Mouse (Mus musculus) kidney, postnatal 14 days (tissue): ENCODE data around the gene Dusp16.
A peak's percentile ranks its signal among the peaks of the same experiment; 100 is the strongest.

Experiments
- DNase-seq: peaks from one replicate; pipeline ENCODE4 v3.0.0; 2022; ENCODE audit warnings: mixed read lengths

The Dusp16 gene

GRCm38 (mm10) chr6:134791251-134792118 lies 940 bp downstream of the Dusp16 start:
- peak; percentile 54 for DNase-seq

DNA sequence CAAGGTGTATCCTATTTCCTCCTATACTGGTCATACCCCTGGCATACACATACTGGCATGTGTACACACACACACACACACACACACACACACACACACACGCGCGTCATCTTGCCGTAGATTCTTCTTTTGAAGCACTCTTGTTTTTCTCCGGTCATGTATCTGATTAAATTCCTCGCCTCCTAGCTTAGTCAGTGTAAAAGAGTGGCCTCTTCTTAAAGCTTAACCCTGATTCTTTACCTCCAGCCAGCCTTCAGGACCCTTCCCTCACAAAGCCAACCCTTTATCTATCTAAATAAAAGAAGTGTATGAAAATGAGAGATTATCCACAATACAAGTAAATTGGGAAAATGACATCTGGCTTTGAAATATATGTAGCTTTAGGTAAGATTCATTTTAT lies 3.3 kb downstream of the Dusp16 start:
- no peak for DNase-seq

GRCm38 (mm10) chr6:134786426-134786825 lies 6.0 kb downstream of the Dusp16 start:
- DNase-seq = no peak

GRCm38 (mm10) chr6:134782900-134783299 lies 9.5 kb downstream of the Dusp16 start:
- no peak for DNase-seq

DNA sequence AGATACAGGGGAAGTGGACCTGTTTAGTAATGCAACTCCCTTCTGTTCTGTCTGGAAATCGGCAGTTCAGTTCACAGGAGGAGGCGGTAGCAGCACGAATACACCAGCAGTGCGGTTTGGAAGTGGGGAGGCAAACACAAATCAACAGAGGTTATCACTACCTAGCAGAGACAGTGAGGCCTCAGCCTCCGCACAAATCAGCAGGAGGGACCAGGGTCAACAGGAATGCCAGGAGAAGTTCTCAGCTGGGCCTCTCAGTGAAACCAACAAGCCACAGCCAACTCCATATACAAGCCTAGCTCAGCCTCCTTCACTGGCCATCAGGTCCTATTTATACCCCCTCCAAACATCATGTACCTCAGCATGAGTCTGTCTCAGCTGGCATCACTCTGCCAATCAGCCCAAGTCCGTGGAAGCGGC lies 10.9 kb downstream of the Dusp16 start:
- DNase-seq = no peak

DNA sequence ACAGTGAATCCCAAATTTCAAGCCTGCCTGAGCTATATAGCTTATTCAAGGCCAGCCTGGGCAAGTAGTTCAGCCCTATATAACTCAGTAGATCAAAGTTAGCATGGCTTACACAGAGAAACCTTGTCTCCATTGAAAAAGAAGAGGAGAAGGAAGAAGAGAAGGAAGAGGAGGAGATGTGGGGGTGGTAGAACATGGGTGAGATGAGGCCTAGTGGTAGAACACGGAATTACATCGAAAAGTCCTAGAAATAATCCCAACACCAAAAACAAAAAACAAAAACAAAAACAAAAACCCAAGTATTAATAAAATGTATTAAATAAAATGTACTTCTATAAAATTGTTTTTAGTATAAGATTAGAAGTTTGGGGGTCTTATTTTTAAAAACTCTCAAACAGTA lies 12.4 kb downstream of the Dusp16 start:
- no peak for DNase-seq

GRCm38 (mm10) chr6:134773961-134774360 lies 18.5 kb downstream of the Dusp16 start:
- peak; percentile 29 for DNase-seq

GRCm38 (mm10) chr6:134773292-134773893 lies 19.0 kb downstream of the Dusp16 start:
- no peak for DNase-seq

GRCm38 (mm10) chr6:134770339-134770738 lies 22.1 kb downstream of the Dusp16 start:
- DNase-seq = no peak

DNA sequence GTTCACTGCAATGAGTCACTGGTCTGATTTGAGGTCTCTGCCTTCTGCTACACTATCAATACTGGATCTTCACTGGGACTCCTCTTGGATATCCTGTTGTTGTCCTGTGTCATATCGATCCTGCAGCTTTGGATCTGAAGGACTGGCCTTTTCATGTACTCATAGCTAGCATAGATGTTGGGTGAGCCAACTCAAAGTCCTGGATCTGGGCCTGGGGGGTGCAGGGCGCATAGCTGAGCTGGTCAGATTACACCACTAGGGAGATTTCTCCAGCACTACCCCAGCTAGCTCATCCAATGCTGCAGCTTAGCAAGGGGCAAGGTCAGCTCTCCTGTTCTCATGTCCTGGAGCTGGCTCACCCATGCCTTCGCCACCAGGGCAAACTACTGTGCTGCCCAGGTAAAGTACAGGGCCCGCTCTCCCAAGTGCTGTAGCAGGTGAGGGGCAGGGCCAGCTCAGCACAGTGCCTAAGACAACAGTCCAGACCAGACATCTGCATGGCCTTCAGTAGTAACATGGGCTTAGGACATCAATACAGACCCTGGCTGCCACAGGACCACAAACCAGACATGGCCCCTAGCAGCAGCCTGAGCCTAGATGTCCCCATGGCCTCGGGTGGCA lies 27.9 kb downstream of the Dusp16 start:
- no peak for DNase-seq

DNA sequence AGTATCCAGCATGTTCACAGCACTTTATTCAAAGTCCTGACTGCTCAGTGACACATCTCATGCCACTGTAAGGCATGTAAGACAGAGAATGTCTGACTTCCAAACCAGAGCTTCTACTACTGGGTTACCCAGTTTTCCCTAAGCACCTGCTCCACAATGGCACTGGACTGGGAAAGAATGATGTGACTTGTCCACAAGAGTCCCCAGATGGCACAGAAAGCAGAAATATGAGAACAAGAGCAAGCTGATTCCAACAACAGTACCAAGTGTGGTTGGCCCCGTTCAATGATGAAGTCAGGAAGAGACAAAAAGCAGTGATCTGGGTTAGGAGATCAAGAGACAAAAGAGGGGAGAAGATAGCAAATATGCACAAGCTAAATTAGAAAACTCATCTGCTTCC lies 29.0 kb downstream of the Dusp16 start:
- DNase-seq = no peak

GRCm38 (mm10) chr6:134761808-134762207 lies 30.6 kb downstream of the Dusp16 start:
- DNase-seq = no peak

GRCm38 (mm10) chr6:134760926-134761544 lies 31.4 kb downstream of the Dusp16 start:
- no peak for DNase-seq

DNA sequence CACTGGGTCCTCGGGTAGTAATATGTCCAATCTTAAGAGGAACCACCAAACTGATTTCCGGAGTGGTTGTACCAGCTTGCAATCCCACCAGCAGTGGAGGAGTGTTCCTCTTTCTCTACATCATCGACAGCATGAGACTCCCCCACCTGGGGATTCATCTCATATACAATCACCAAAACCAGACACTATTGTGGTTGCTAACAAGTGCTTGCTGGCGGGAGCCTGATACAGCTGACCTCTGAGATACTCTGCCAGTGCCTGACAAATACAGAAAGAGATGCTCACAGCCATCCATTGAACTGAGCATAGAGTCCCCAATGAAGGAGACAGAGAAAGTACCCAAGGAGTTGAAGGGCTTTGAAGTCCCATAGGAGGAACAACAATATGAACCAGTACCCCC lies 36.4 kb downstream of the Dusp16 start:
- no peak for DNase-seq

- no peak for DNase-seq
These were observed 38.6 kb downstream of the Dusp16 start for GRCm38 (mm10) chr6:134753858-134754257.

DNA sequence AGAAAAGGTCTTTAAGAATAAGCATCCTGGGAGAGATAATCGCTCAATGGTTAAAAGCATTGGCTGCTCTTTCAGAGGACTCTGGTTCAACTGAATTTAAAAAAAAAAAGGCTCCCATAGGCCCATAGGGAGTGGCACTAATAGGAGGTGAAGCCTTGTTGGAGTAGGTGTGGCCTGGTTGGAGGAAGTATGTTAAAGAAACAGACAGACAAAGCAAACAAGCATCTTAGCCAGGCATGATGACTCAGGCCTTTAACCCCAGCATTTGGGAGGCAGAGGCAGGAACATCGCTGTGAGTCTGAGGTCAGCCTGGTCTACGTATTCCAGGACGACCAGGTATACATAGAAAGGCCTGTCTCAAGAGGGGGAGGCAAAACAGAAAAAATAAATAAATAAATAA lies 39.0 kb downstream of the Dusp16 start:
- no peak for DNase-seq

DNA sequence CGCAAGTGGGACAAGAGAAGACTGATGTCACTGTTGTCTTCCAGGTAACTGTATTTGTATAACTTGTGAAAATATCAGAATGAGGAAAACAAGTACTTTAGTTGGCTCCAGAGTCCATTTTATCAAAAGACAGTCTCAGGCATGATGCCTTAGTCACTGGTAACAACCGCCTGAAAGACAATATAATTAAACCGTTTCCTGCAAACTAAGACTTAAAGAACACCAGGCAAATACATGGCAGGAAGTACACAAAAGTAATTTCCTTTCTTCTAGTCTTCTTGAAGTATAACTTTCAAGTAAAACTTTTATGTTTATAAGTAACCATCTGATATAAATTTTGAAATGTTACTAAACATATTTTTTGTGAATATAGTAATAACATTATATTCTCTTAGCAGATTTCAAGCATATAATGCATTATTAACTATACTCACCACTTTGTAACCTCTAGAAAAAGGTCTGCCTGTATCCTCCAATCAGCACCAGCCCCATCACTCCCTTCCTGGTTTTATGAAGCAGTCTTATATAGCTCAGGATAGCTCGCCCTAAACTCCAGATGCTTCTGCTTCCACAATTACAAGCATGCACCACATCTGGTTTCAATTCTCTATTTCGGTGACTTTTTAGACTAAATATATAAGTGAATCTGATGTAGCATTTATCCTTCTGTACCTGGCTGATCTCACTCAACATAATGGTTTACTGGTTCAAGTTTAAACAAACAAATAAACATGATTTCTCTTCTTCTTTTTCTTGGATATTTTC lies 40.4 kb downstream of the Dusp16 start:
- DNase-seq = no peak

DNA sequence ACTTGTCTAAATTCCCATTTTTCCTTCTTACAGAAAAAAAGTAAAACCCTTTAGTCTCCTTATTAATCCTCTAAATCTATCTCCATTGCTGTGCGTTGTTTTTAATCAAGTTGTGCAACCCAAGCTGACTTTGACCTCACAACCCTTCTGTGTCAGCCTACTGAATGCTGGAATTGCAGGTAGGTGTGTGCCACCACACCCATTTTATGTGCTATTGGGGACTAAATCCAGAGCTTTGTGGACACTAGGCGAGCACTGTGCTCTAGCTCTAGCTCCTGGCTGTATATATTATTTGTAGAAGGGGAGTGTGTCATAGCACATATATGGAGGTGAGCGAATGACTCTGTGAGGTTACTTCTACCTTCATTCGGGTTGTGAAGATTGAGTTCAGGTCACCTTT lies 41.3 kb downstream of the Dusp16 start:
- DNase-seq = no peak

GRCm38 (mm10) chr6:134748126-134748525 lies 44.3 kb downstream of the Dusp16 start:
- no peak for DNase-seq

DNA sequence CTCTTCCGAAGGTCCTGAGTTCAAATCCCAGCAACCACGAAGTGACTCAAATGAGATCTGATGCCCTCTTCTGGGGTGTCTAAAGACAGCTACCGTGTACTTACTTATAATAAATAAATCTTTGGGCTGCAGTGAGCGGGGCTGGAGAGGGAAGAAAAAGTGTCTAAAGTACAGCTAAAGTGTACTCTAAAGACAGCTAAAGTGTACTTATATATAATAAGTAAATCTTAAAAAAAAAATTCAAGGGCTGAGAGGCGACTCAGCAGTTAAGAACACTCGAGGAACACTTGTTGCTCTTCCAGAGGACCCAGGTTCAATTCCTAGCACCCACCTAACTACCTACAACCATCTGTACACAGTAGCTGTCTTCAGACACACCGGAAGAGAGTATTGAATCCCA lies 46.5 kb downstream of the Dusp16 start:
- DNase-seq = no peak

DNA sequence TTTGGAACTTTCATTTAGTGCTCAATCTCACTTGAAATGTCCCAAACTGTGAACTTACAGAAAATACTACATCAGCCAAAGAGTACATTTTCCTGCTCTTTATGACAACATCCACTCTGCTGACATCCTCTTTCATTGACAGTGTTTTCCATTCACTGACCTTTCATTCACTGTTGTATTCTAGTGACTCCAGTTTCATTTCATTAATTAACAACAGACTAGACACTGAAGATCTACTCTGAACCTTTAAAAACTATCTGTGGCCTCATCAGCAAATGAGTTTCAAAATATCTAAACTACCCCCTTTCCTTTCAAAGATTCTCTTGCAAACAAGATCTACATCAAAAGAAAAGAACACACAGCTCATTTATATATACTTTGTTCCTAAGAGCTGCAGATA lies 48.9 kb downstream of the Dusp16 start:
- no peak for DNase-seq

- no peak for DNase-seq
These were observed 55.6 kb downstream of the Dusp16 start for GRCm38 (mm10) chr6:134736853-134737252.

DNA sequence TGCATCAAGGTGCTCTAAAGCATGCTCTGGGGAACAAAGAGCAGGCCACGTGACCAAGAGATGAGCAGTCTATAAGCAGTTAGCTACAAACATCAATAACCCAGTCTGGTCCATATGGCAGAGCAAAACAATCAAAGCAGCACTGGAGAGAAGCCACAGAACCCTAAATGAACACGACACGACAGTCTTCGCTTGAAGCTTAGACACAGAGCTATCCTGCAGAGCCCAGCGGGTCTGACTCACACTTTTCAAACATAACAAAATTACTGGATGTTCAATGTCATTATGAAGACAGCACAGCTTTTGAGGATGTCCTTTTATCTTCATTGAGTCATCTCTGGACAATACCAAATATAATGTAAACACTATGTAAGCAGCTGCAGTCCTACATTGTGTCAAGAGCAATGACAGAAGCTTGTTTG lies 58.6 kb downstream of the Dusp16 start:
- DNase-seq = no peak
